Mouse (Mus musculus) hindbrain, embryonic 16.5 days (tissue): ENCODE results near the gene Rec114. TPM values are rescaled to one million over a fixed set of nuclear protein-coding genes. Genes with fewer than 3 reads are reported as not detected.

ENCODE experiments used
- ATAC-seq: fragments of 200-750 bp; cut with Nextera tagmentation; 2 replicates; pipeline ENCODE4 v1.8.0; 2017; ENCODE audit warnings: moderate TSS enrichment, moderate library complexity
- H3K27ac ChIP-seq: fragments of 300-500 bp; sonication (generic); 2 replicates; pipeline ENCODE4 v1.5.1; 2014; ENCODE audit warnings: low read depth, mild to moderate bottlenecking, control low read depth, low read length, moderate library complexity
- H3K27me3 ChIP-seq: fragments of 300-500 bp; sonication (generic); replicated peaks from 2 replicates; pipeline ENCODE4 v1.6.1; 2014; ENCODE audit warnings: low read length; ENCODE audit not compliant: control insufficient read depth, insufficient read depth
- H3K36me3 ChIP-seq: fragments of 300-500 bp; sonication (generic); 2 replicates; pipeline ENCODE4 v1.6.1; 2014; ENCODE audit warnings: mild to moderate bottlenecking, low read length, moderate library complexity, mixed read lengths; ENCODE audit not compliant: control insufficient read depth, insufficient read depth
- H3K4me1 ChIP-seq: fragments of 300-500 bp; sonication (generic); 2 replicates; pipeline ENCODE4 v1.6.1; 2014; ENCODE audit warnings: low read depth, low read length; ENCODE audit not compliant: control insufficient read depth, insufficient read depth
- H3K4me2 ChIP-seq: fragments of 300-500 bp; sonication (generic); 2 replicates; pipeline ENCODE4 v1.6.1; 2014; ENCODE audit warnings: mild to moderate bottlenecking, low read length, control low read depth, moderate library complexity
- H3K4me3 ChIP-seq: fragments of 300-500 bp; sonication (generic); 2 replicates; pipeline ENCODE4 v1.5.1; 2014; ENCODE audit warnings: mild to moderate bottlenecking, low read length, control low read depth, moderate library complexity
- H3K9ac ChIP-seq: fragments of 300-500 bp; sonication (generic); 2 replicates; pipeline ENCODE4 v1.6.1; 2014; ENCODE audit warnings: low read depth, mild to moderate bottlenecking, control low read depth, low read length, moderate library complexity
- H3K9me3 ChIP-seq: fragments of 300-500 bp; sonication (generic); 2 replicates; pipeline ENCODE4 v1.6.1; 2014; ENCODE audit warnings: mild to moderate bottlenecking, low read length, moderate library complexity; ENCODE audit not compliant: control insufficient read depth
- WGBS: fragments of 180-500 bp; shearing (Covaris S2); extraction: QIAGEN DNeasy Blood & Tissue Kit; methylation state at CpG from one replicate; pipeline ENCODE4 v1.1.7; 2014; 5-methylcytosine and 5-hydroxymethylcytosine counted together
- polyA plus RNA-seq: library from polyadenylated mRNA; unstranded; fragments of >200 nt; fragmentation: Nextera tagmentation; extraction: Ambion mirVana; gene quantifications from 2 replicates; pipeline ENCODE4 v1.2.1, GENCODE M21; 2015

Gene Rec114
- polyA plus RNA-seq, 1 experiment from 2014 or later, result 1.9 TPM

GRCm38 (mm10) chr9:58758754-58759153 lies 15.0 kb upstream of the Rec114 start:
- Histone ChIP-seq H3K36me3 (no peaks in the 10 kb centered on the region), H3K27me3 (no peaks in the 10 kb centered on the region), H3K27ac (no peak overlapping the region), H3K4me2 (no peak overlapping the region), H3K4me3 (no peak overlapping the region), H3K9me3 (no peaks in the 10 kb centered on the region), H3K4me1 (peaks cover 2% of the 10 kb centered on the region; the same call in 1 of the 2 replicates), H3K9ac (no peak overlapping the region)
- 81% methylated on average over 7 of the region's 7 CpGs for WGBS
- ATAC-seq, result no peak

DNA sequence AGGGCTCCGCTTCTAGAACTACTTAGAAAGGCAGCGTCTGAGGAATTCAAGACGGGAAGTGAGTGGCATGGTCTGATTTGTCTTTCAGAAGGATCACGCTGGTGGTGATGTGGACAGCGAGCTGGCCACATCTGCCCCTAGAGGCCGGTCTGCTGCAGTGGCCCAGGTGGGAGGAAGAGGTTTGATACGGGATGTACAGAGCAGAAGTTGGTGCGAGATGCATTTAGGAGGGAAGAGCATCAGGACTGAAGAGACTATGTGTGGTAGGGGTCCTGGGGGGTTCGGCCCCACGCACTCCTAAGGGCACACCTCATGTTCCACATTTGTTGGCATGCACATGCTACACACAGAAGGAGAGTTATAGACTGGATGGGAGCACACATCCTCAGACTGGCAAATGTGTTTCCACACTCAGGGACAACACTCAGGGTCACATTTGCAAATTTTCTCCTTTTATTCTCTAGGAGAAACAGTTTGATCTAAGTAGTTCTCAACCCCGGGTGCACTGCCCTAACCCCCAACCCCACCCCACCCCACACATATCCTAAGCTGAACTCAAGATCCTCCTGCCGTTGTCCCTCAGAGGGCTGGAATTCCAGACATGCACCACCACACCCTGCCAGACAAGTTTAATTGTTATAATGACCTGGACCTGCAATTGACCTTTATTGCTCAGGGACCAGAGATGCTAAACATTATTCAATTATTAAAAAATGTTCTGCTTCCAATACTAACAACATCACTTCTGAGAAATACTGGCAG lies 12.8 kb upstream of the Rec114 start:
- 74% methylated on average over 12 of the region's 12 CpGs for WGBS

DNA sequence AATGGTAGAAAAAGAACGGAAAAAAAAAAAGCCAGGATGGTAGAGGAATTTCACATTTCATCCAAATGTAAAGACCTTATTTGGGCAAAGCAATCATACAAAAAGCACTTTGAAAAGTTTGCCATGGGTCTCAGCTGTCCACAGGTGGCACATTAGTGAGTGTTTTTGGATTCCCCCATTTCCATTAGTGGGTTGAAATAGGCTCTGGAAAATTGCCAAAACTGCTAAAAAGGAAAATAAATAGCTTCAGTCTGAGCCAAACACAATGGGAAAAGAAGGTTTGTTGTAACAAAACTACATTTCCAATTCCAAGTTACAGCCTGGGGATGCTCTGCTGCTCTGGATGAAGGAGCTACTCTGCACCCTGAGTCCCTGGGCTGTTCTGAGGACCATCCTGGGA lies 9.8 kb upstream of the Rec114 start:
- Histone ChIP-seq H3K36me3 (no peaks in the 10 kb centered on the region), H3K27ac (no peak overlapping the region), H3K27me3 (no peaks in the 10 kb centered on the region), H3K9ac (no peak overlapping the region), H3K4me3 (no peak overlapping the region), H3K4me1 (peaks cover 2% of the 10 kb centered on the region; the same call in 1 of the 2 replicates), H3K9me3 (no peaks in the 10 kb centered on the region), H3K4me2 (no peak overlapping the region)
- no peak for ATAC-seq
- 71% methylated on average over 1 of the region's 1 CpGs for WGBS

More for the DNA sequence above, 12.8 kb upstream of the Rec114 start:
- no peaks in the 10 kb centered on the region for H3K27me3 ChIP-seq
- no peak overlapping the region for H3K4me2 ChIP-seq
- no peak overlapping the region for H3K4me3 ChIP-seq
- no peak overlapping the region for H3K9ac ChIP-seq
- H3K36me3 ChIP-seq, result no peaks in the 10 kb centered on the region
- peaks cover 2% of the 10 kb centered on the region; the same call in 1 of the 2 replicates for H3K4me1 ChIP-seq
- H3K9me3 ChIP-seq, result no peaks in the 10 kb centered on the region
- ATAC-seq, result no peak
- H3K27ac ChIP-seq, result no peak overlapping the region

DNA sequence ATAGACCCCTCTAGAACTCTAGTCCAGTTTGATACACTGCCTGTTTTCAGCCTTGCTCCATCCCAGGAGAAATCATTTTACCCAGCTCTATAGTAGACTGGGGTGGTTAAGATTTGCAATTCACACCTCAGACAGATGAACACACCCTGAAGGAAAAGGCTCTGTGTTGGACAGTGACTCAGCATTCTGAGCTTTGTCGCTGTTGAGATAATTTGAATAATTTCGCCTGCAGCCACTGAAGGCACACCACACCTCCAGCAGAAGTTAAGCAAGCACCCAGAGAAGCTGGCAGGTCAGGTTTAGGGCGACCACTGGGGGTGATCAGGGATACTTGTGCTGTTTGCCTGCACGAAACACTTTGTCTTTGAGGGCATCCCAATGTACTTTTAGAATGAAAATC lies 4.4 kb upstream of the Rec114 start:
- H3K4me3 ChIP-seq, result no peak overlapping the region
- H3K27ac ChIP-seq, result no peak overlapping the region
- WGBS, result 69% methylated on average over 4 of the region's 4 CpGs
- no peak overlapping the region for H3K9ac ChIP-seq
- H3K4me1 ChIP-seq, result peaks cover 4% of the 10 kb centered on the region
- no peaks in the 10 kb centered on the region for H3K27me3 ChIP-seq
- no peaks in the 10 kb centered on the region for H3K9me3 ChIP-seq
- no peak for ATAC-seq
- no peak overlapping the region for H3K4me2 ChIP-seq
- H3K36me3 ChIP-seq, result no peaks in the 10 kb centered on the region

DNA sequence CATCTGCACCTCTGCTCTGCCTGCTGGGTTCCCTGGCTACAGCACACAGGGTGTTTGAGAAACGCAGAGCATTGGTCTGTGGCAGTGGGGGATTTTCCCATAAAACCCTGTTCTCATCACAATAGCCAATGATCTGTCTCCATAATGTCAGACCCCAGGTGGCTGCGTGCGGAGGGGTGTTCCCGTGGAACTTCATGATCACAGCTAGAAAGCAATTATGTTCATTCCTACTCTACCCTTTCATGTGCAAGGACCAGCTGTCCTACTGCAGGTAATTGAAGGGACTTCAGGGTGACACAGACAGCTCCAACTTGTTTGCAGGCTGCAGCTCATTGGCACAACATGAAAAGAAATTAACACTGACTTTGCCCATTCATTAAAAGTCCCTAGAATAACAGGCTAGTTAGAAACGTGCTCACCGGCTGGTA lies 3.6 kb upstream of the Rec114 start:
- 19% methylated on average over 6 of the region's 6 CpGs for WGBS
- Histone ChIP-seq H3K27me3 (no peaks in the 10 kb centered on the region), H3K9ac (no peak overlapping the region), H3K36me3 (no peaks in the 10 kb centered on the region), H3K4me1 (peaks cover 4% of the 10 kb centered on the region), H3K4me3 (no peak overlapping the region), H3K4me2 (peak overlapping the region; percentile 27), H3K27ac (0 out of 2 replicates have a peak overlapping the region, but pooled peaks have one; percentile 23), H3K9me3 (no peaks in the 10 kb centered on the region)
- ATAC-seq, result 0 out of 2 replicates have a peak, but pooled peaks have one; percentile 34

DNA sequence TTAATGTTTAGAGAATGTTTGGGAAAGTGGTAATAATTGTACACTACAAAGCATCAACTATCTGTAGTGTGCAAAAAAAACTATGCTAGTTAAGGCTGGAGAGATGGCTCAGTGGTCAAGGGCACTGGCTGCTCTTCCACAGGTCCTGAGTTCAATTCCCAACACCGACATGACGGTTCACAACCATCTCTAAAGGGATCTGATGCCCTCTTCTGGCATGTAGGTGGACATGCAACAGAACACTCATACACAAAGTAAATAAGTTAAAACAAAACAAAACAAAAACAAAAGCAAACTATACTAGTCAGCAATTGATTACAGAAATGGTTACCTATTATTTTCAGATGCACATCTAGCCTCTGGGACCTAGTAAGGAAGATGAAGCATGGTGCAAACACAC lies 1.1 kb downstream of the Rec114 start:
- no peaks in the 10 kb centered on the region for H3K27me3 ChIP-seq
- ATAC-seq, result no peak
- no peak overlapping the region for H3K4me3 ChIP-seq
- no peaks in the 10 kb centered on the region for H3K36me3 ChIP-seq
- no peak overlapping the region for H3K27ac ChIP-seq
- no peak overlapping the region for H3K4me2 ChIP-seq
- no peak overlapping the region for H3K9ac ChIP-seq
- H3K9me3 ChIP-seq, result no peaks in the 10 kb centered on the region
- H3K4me1 ChIP-seq, result peaks cover 4% of the 10 kb centered on the region
- WGBS, result 98% methylated on average over 2 of the region's 2 CpGs

GRCm38 (mm10) chr9:58741369-58741768 lies 2.4 kb downstream of the Rec114 start:
- no peak for ATAC-seq
- WGBS, result 80% methylated on average over 20 of the region's 20 CpGs
- H3K36me3 ChIP-seq, result no peaks in the 10 kb centered on the region
- H3K27ac ChIP-seq, result no peak overlapping the region
- H3K9ac ChIP-seq, result no peak overlapping the region
- no peak overlapping the region for H3K4me2 ChIP-seq
- no peaks in the 10 kb centered on the region for H3K4me1 ChIP-seq
- no peaks in the 10 kb centered on the region for H3K9me3 ChIP-seq
- no peaks in the 10 kb centered on the region for H3K27me3 ChIP-seq
- H3K4me3 ChIP-seq, result no peak overlapping the region

- H3K27ac ChIP-seq, result no peak overlapping the region
- H3K4me2 ChIP-seq, result no peak overlapping the region
- H3K4me1 ChIP-seq, result no peaks in the 10 kb centered on the region
- WGBS, result 72% methylated on average over 9 of the region's 9 CpGs
- no peak overlapping the region for H3K4me3 ChIP-seq
- no peak overlapping the region for H3K9ac ChIP-seq
- ATAC-seq, result no peak
- no peaks in the 10 kb centered on the region for H3K36me3 ChIP-seq
- H3K27me3 ChIP-seq, result no peaks in the 10 kb centered on the region
- no peaks in the 10 kb centered on the region for H3K9me3 ChIP-seq
These were observed 4.0 kb downstream of the Rec114 start for GRCm38 (mm10) chr9:58739791-58740190.

DNA sequence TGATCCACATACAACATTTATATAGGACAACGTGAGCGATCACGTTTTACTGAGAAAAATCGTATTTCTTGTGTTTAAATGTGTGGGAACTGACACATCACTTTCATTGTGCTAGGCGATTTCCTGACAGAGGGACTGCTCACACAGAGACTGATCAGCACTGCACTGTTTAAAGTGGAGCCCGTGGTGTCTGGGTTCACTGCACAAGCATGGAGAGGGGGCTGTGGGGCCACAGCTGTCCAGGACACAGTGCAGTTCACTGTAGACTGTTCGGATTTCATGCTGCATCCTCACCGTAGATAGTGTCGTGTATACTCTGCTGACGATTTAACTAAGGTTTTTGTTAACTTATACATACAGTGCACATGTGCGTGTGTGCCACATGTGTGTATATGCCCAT lies 20.6 kb downstream of the Rec114 start:
- Histone ChIP-seq H3K4me2 (no peak overlapping the region), H3K27ac (no peak overlapping the region), H3K4me1 (no peaks in the 10 kb centered on the region), H3K9me3 (no peaks in the 10 kb centered on the region), H3K36me3 (no peaks in the 10 kb centered on the region), H3K4me3 (no peak overlapping the region), H3K9ac (no peak overlapping the region), H3K27me3 (no peaks in the 10 kb centered on the region)
- 77% methylated on average over 11 of the region's 11 CpGs for WGBS
- ATAC-seq, result no peak
